Comparison of ENCODE assay signal across 17 mouse cellular contexts in genomic region chr1:162236624-162237159, GRCm38 (mm10).
"Had no signal": no experiment of that assay in that cellular context is flagged by ENCODE, and none has a peak within 500 bp of the region (broad histone marks: within the 10 kb centered on the region; RNA-seq: fewer than 3 reads in every experiment).

No protein-coding gene starts in this region.

- H3K4me2 ChIP-seq: liver, embryonic 12.5 days; midbrain, embryonic 13.5 days; neural tube, embryonic 13.5 days; neural tube, embryonic 15.5 days had no signal

- H3K4me3 ChIP-seq: liver, embryonic 12.5 days; midbrain, embryonic 10.5 days; midbrain, embryonic 13.5 days; myocyte; neural tube, embryonic 13.5 days; neural tube, embryonic 15.5 days had no signal

- H3K9ac ChIP-seq: liver, embryonic 12.5 days; liver, embryonic 14.5 days; midbrain, embryonic 13.5 days; neural tube, embryonic 13.5 days; neural tube, embryonic 15.5 days had no signal

- H3K4me1 ChIP-seq: liver, embryonic 12.5 days; midbrain, embryonic 10.5 days; midbrain, embryonic 13.5 days; neural tube, embryonic 13.5 days; neural tube, embryonic 15.5 days had no signal

- H3K9me3 ChIP-seq: liver, embryonic 12.5 days; midbrain, embryonic 10.5 days; midbrain, embryonic 13.5 days; neural tube, embryonic 13.5 days; neural tube, embryonic 15.5 days had no signal

- H3K36me3 ChIP-seq: liver, embryonic 12.5 days; midbrain, embryonic 10.5 days; midbrain, embryonic 13.5 days; neural tube, embryonic 13.5 days had no signal

- ATAC-seq: liver, embryonic 12.5 days; midbrain, embryonic 16.5 days had no signal

- DNase-seq: lung, postnatal 10 days; retina, postnatal 1 day; right cerebral cortex, adult 18-20 months; right cerebral cortex, postnatal 25 days; right cerebral cortex, postnatal 4 days; spleen, adult 18-20 months; thymus, adult 18-20 months; thymus, postnatal 14 days; thymus, postnatal 36 days had no signal

- H3K27me3 ChIP-seq: liver, embryonic 12.5 days; midbrain, embryonic 13.5 days; neural tube, embryonic 13.5 days; neural tube, embryonic 15.5 days had no signal

- H3K27ac ChIP-seq: liver, embryonic 12.5 days; liver, embryonic 14.5 days; midbrain, embryonic 10.5 days; midbrain, embryonic 13.5 days; neural tube, embryonic 13.5 days; neural tube, embryonic 15.5 days had no signal
